Mouse (Mus musculus) myocyte (in vitro differentiated cells): ENCODE measurements around the gene Stat3.

Source experiments
- E2F4 ChIP-seq: IDR thresholded peaks from one replicate; pipeline ENCODE4 v1.6.1; 2011; ENCODE audit warnings: mild to moderate bottlenecking, control low read depth, moderate library complexity; ENCODE audit not compliant: insufficient read depth
- POLR2A ChIP-seq: IDR thresholded peaks from one replicate; pipeline ENCODE4 v1.6.1; 2011; ENCODE audit warnings: low read depth, mild to moderate bottlenecking, control low read depth, moderate library complexity; ENCODE audit not compliant: insufficient read length
- SRF ChIP-seq: IDR thresholded peaks from one replicate; pipeline ENCODE4 v1.6.1; 2011; ENCODE audit warnings: low read depth; ENCODE audit not compliant: control insufficient read depth, insufficient read length
- TCF12 ChIP-seq: IDR thresholded peaks from one replicate; pipeline ENCODE4 v1.6.1; 2011; ENCODE audit warnings: mild to moderate bottlenecking, control low read depth; ENCODE audit not compliant: poor library complexity, insufficient read depth, severe bottlenecking

- TF ChIP-seq TCF12: no peak
- no peak for TF ChIP-seq POLR2A
- TF ChIP-seq SRF: no peak
- no peak for TF ChIP-seq E2F4
Measured at GRCm38 (mm10) chr11:100905929-100906328, 33.4 kb downstream of the Stat3 start.
